Mouse (Mus musculus) ES-E14 (cell line): ENCODE measurements around the gene Itga1.

Experiments used
- CHD2 ChIP-seq: IDR thresholded peaks from 2 replicates; pipeline ENCODE4 v1.6.1; 2014; ENCODE audit warnings: mild to moderate bottlenecking, low read depth, low read length, inconsistent platforms
- HCFC1 ChIP-seq: IDR thresholded peaks from 2 replicates; pipeline ENCODE4 v1.6.1; 2012; ENCODE audit warnings: low read length, inconsistent platforms, borderline replicate concordance; ENCODE audit not compliant: insufficient read depth
- MAFK ChIP-seq: IDR thresholded peaks from 2 replicates; pipeline ENCODE4 v1.6.1; 2014; ENCODE audit warnings: mild to moderate bottlenecking, low read depth, low read length, inconsistent platforms; ENCODE audit not compliant: insufficient read depth
- ZNF384 ChIP-seq: IDR thresholded peaks from 2 replicates; pipeline ENCODE4 v1.6.1; 2012; ENCODE audit warnings: low read depth, low read length, inconsistent platforms

DNA sequence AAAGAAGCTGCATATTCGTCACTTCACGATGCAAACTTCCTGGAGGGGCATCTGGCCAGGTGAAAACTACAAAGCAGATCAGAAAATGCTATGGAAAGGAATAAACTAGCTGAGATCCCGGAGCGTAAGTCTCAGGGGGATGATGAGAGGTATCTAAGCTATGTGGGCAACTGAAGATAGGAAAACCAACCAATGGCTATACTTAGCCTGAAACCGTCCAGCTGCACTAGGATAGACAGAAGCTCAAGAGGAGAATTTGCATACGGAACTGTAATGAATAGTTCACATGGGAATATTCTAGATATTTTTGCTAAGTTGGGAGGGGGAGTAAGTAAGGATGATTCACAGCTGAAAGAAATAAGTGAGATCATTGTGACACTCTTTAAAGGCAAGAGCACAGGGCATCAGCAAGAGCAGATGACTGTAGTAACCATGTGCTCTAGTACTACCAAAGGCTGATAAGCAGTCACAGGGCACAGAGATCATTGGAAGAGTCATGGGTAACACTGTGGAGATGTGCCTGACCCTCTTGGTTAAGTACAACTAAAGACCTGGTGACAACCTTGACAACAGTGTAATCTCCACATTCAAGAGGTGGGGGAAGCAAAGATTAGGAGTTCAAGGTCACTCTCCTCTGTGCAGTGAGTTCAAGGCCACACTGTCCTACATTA is 79.5 kb downstream of the Itga1 start:
- no peak for TF ChIP-seq CHD2
- no peak for TF ChIP-seq HCFC1
- TF ChIP-seq MAFK = no peak
- no peak for TF ChIP-seq ZNF384
